Mouse (Mus musculus) inflammation-experienced regulatory T-cells, adult 16 weeks (primary cell): ENCODE data around the gene Gm44805. TPM values are rescaled to one million over a fixed set of nuclear protein-coding genes. Genes with fewer than 3 reads are reported as not detected.

ENCODE experiments used
- polyA plus RNA-seq: library from polyadenylated mRNA; unstranded; fragments of 100-300 nt; shearing (Covaris generic); gene quantifications from one replicate; pipeline ENCODE4 v1.2.1, GENCODE M21; 2017

Gm44805 gene
- not detected for polyA plus RNA-seq

GRCm38 (mm10) chr7:19681202-19681694 is at the start of gene Gm44805, which contains the start of gene Apoc4:
TSS of gene Gm44805 (minus strand) at chr7:19681423.
TSS of gene Apoc4 (minus strand) at chr7:19681479.

GRCm38 (mm10) chr7:19715239-19716054 is 34.2 kb upstream of the Gm44805 start, which contains the start of gene Tomm40:
TSS of gene Tomm40 (minus strand) at chr7:19715438.

GRCm38 (mm10) chr7:19698907-19699826 is 17.9 kb upstream of the Gm44805 start, which contains the start of gene Apoe:
TSS of gene Apoe (minus strand) at chr7:19699188.

GRCm38 (mm10) chr7:19691873-19692865 is 10.9 kb upstream of the Gm44805 start, which contains the start of gene Apoc1:
TSS of gene Apoc1 (minus strand) at chr7:19692660.

GRCm38 (mm10) chr7:19677872-19678271 is 3.4 kb downstream of the Gm44805 start, which contains the start of gene Apoc2:
TSS of gene Apoc2 (minus strand) at chr7:19677941.

GRCm38 (mm10) chr7:19664955-19665841 is 16.0 kb downstream of the Gm44805 start, which contains the start of gene Clptm1:
TSS of gene Clptm1 (minus strand) at chr7:19665033.

GRCm38 (mm10) chr7:19629361-19629734 is 51.9 kb downstream of the Gm44805 start, which contains the start of gene Relb:
TSS of gene Relb (minus strand) at chr7:19629438.

Other genes starting within 250 kb of the Gm44805 start
- 2.1 TPM for gene Mark4, start 222.6 kb downstream of the Gm44805 start, polyA plus RNA-seq
- not detected for gene Exoc3l2, start 218.1 kb downstream of the Gm44805 start, polyA plus RNA-seq
- 0.56 TPM for gene Bloc1s3, start 173.1 kb downstream of the Gm44805 start, polyA plus RNA-seq
- gene Trappc6a, start 173.0 kb downstream of the Gm44805 start, polyA plus RNA-seq, result 106 TPM
- not detected for gene Nkpd1, start 163.6 kb downstream of the Gm44805 start, polyA plus RNA-seq
- gene Ppp1r37, start 118.3 kb downstream of the Gm44805 start, polyA plus RNA-seq, result 5.9 TPM
- 2.6 TPM for gene Zfp296, start 104.1 kb downstream of the Gm44805 start, polyA plus RNA-seq
- 100 TPM for gene Gemin7, start 103.8 kb downstream of the Gm44805 start, polyA plus RNA-seq
- 16.8 TPM for gene Clasrp, start 76.9 kb downstream of the Gm44805 start, polyA plus RNA-seq
- gene Relb, start 52.0 kb downstream of the Gm44805 start, polyA plus RNA-seq, result 32.5 TPM
- gene Clptm1, start 16.4 kb downstream of the Gm44805 start, polyA plus RNA-seq, result 186 TPM
- not detected for gene Apoc2, start 3.5 kb downstream of the Gm44805 start, polyA plus RNA-seq
- not detected for gene Apoc4, start 56 bp upstream of the Gm44805 start, polyA plus RNA-seq
- 2.0 TPM for gene Apoc1, start 11.2 kb upstream of the Gm44805 start, polyA plus RNA-seq
- 35.2 TPM for gene Apoe, start 17.8 kb upstream of the Gm44805 start, polyA plus RNA-seq
- gene Tomm40, start 34.0 kb upstream of the Gm44805 start, polyA plus RNA-seq, result 22.8 TPM
- gene Nectin2, start 69.1 kb upstream of the Gm44805 start, polyA plus RNA-seq, result 1.6 TPM
- gene Bcam, start 89.6 kb upstream of the Gm44805 start, polyA plus RNA-seq, result 21.0 TPM
- gene Cblc, start 115.4 kb upstream of the Gm44805 start, polyA plus RNA-seq, result not detected
- gene Bcl3, start 141.3 kb upstream of the Gm44805 start, polyA plus RNA-seq, result 16.0 TPM
- not detected for gene Gm19345, start 170.6 kb upstream of the Gm44805 start, polyA plus RNA-seq
- gene Ceacam16, start 179.9 kb upstream of the Gm44805 start, polyA plus RNA-seq, result 0.52 TPM
- gene Ceacam19, start 206.5 kb upstream of the Gm44805 start, polyA plus RNA-seq, result not detected
- gene Pvr, start 239.7 kb upstream of the Gm44805 start, polyA plus RNA-seq, result 38.7 TPM